Mouse (Mus musculus): ENCODE results near the gene Foxi2. TPM values are rescaled to one million over a fixed set of nuclear protein-coding genes. Genes with fewer than 3 reads are reported as not detected.

Gene Foxi2
- total and polyA plus RNA-seq, 3 experiments = not detected

GRCm38 (mm10) chr7:135392949-135393542 lies 17.1 kb upstream of the Foxi2 start:
- WGBS = 41% methylated on average over 5 of the region's 5 CpGs
- no peak overlapping the region for H3K27ac ChIP-seq
- TF ChIP-seq CTCF (IDR thresholded peaks at IDR 0.05) = no peak
- no peak for TF ChIP-seq EP300 (IDR thresholded peaks at IDR 0.05; ENCODE audit: insufficient read depth, low read depth, low read length)
- no peak for TF ChIP-seq POLR2A (IDR thresholded peaks at IDR 0.05; ENCODE audit: insufficient read depth, low read depth, low read length)

GRCm38 (mm10) chr7:135394436-135394835 lies 15.7 kb upstream of the Foxi2 start:
- intact Hi-C loops (cut with DNase I) = no loop called here
- WGBS = 85% methylated on average over 3 of the region's 3 CpGs

More at GRCm38 (mm10) chr7:135392949-135393542, 17.1 kb upstream of the Foxi2 start:
- H3K9ac ChIP-seq (ENCODE audit: low read depth, low read length) = no peak overlapping the region
- no peaks in the 10 kb centered on the region for H3K36me3 ChIP-seq (ENCODE audit: control insufficient read depth, insufficient read depth, low read length)
- no peak overlapping the region for H3K4me3 ChIP-seq
- intact Hi-C loops (cut with DNase I) = no loop called here
- no peaks in the 10 kb centered on the region for H3K27me3 ChIP-seq (ENCODE audit: control insufficient read depth, insufficient read depth, low read length)
- no peak for DNase-seq
- peaks cover 1% of the 10 kb centered on the region; the same call in 1 of the 2 replicates for H3K4me1 ChIP-seq (ENCODE audit: control insufficient read depth, insufficient read depth, low read length)
- H3K79me2 ChIP-seq (replicated peaks; ENCODE audit: control insufficient read depth, insufficient read depth, low read length) = no peaks in the 10 kb centered on the region

GRCm38 (mm10) chr7:135395242-135395641 lies 14.9 kb upstream of the Foxi2 start:
- Histone ChIP-seq H3K9ac (ENCODE audit: low read depth, low read length) (no peak overlapping the region), H3K36me3 (ENCODE audit: control insufficient read depth, insufficient read depth, low read length) (no peaks in the 10 kb centered on the region), H3K4me3 (no peak overlapping the region), H3K4me1 (ENCODE audit: control insufficient read depth, insufficient read depth, low read length) (peaks cover 1% of the 10 kb centered on the region; the same call in 1 of the 2 replicates), H3K27me3 (ENCODE audit: control insufficient read depth, insufficient read depth, low read length) (no peaks in the 10 kb centered on the region), H3K79me2 (replicated peaks; ENCODE audit: control insufficient read depth, insufficient read depth, low read length) (no peaks in the 10 kb centered on the region), H3K27ac (no peak overlapping the region)
- no peak for DNase-seq
- intact Hi-C loops (cut with DNase I) = no loop called here
- no peak for TF ChIP-seq EP300 (IDR thresholded peaks at IDR 0.05; ENCODE audit: insufficient read depth, low read depth, low read length)
- no peak for TF ChIP-seq POLR2A (IDR thresholded peaks at IDR 0.05; ENCODE audit: insufficient read depth, low read depth, low read length)
- no peak for TF ChIP-seq CTCF (IDR thresholded peaks at IDR 0.05)

More at GRCm38 (mm10) chr7:135394436-135394835, 15.7 kb upstream of the Foxi2 start:
- no peak for DNase-seq
- no peaks in the 10 kb centered on the region for H3K27me3 ChIP-seq (ENCODE audit: control insufficient read depth, insufficient read depth, low read length)
- H3K79me2 ChIP-seq (replicated peaks; ENCODE audit: control insufficient read depth, insufficient read depth, low read length) = no peaks in the 10 kb centered on the region
- H3K4me1 ChIP-seq (ENCODE audit: control insufficient read depth, insufficient read depth, low read length) = peaks cover 1% of the 10 kb centered on the region; the same call in 1 of the 2 replicates
- TF ChIP-seq CTCF (IDR thresholded peaks at IDR 0.05) = no peak
- no peak for TF ChIP-seq EP300 (IDR thresholded peaks at IDR 0.05; ENCODE audit: insufficient read depth, low read depth, low read length)
- TF ChIP-seq POLR2A (IDR thresholded peaks at IDR 0.05; ENCODE audit: insufficient read depth, low read depth, low read length) = no peak
- no peak overlapping the region for H3K27ac ChIP-seq
- H3K9ac ChIP-seq (ENCODE audit: low read depth, low read length) = no peak overlapping the region
- no peaks in the 10 kb centered on the region for H3K36me3 ChIP-seq (ENCODE audit: control insufficient read depth, insufficient read depth, low read length)
- H3K4me3 ChIP-seq = no peak overlapping the region

- H3K9ac ChIP-seq (ENCODE audit: low read depth, low read length) = no peak overlapping the region
- H3K27me3 ChIP-seq (ENCODE audit: control insufficient read depth, insufficient read depth, low read length) = no peaks in the 10 kb centered on the region
- no peak for TF ChIP-seq EP300 (IDR thresholded peaks at IDR 0.05; ENCODE audit: insufficient read depth, low read depth, low read length)
- no peak for TF ChIP-seq CTCF (IDR thresholded peaks at IDR 0.05)
- no peak for TF ChIP-seq POLR2A (IDR thresholded peaks at IDR 0.05; ENCODE audit: insufficient read depth, low read depth, low read length)
- H3K27ac ChIP-seq = no peak overlapping the region
- intact Hi-C loops (cut with DNase I) = no loop called here
- H3K79me2 ChIP-seq (replicated peaks; ENCODE audit: control insufficient read depth, insufficient read depth, low read length) = no peaks in the 10 kb centered on the region
- H3K4me3 ChIP-seq = no peak overlapping the region
- DNase-seq = no peak
- H3K4me1 ChIP-seq (ENCODE audit: control insufficient read depth, insufficient read depth, low read length) = peaks cover 1% of the 10 kb centered on the region; the same call in 1 of the 2 replicates
- H3K36me3 ChIP-seq (ENCODE audit: control insufficient read depth, insufficient read depth, low read length) = no peaks in the 10 kb centered on the region
- WGBS = 64% methylated on average over 6 of the region's 6 CpGs
Observed at GRCm38 (mm10) chr7:135397096-135397495, 13.0 kb upstream of the Foxi2 start.

GRCm38 (mm10) chr7:135397874-135398273 lies 12.2 kb upstream of the Foxi2 start:
- WGBS = 5% methylated on average over 5 of the region's 5 CpGs
- Histone ChIP-seq H3K27ac (no peak overlapping the region), H3K4me1 (ENCODE audit: control insufficient read depth, insufficient read depth, low read length) (peaks cover 1% of the 10 kb centered on the region; the same call in 1 of the 2 replicates), H3K27me3 (ENCODE audit: control insufficient read depth, insufficient read depth, low read length) (no peaks in the 10 kb centered on the region), H3K4me3 (no peak overlapping the region), H3K9ac (ENCODE audit: low read depth, low read length) (no peak overlapping the region), H3K36me3 (ENCODE audit: control insufficient read depth, insufficient read depth, low read length) (no peaks in the 10 kb centered on the region), H3K79me2 (replicated peaks; ENCODE audit: control insufficient read depth, insufficient read depth, low read length) (no peaks in the 10 kb centered on the region)
- intact Hi-C loops (cut with DNase I) = no loop called here
- DNase-seq = no peak
- TF ChIP-seq EP300 (IDR thresholded peaks at IDR 0.05; ENCODE audit: insufficient read depth, low read depth, low read length) (no peak), CTCF (IDR thresholded peaks at IDR 0.05) (no peak)

GRCm38 (mm10) chr7:135403416-135403815 lies 6.7 kb upstream of the Foxi2 start:
- 8% methylated on average over 5 of the region's 5 CpGs for WGBS
- Histone ChIP-seq H3K27me3 (ENCODE audit: control insufficient read depth, insufficient read depth, low read length) (no peaks in the 10 kb centered on the region), H3K27ac (no peak overlapping the region), H3K4me3 (no peak overlapping the region), H3K36me3 (ENCODE audit: control insufficient read depth, insufficient read depth, low read length) (no peaks in the 10 kb centered on the region), H3K9ac (ENCODE audit: low read depth, low read length) (no peak overlapping the region), H3K4me1 (ENCODE audit: control insufficient read depth, insufficient read depth, low read length) (no peaks in the 10 kb centered on the region), H3K79me2 (replicated peaks; ENCODE audit: control insufficient read depth, insufficient read depth, low read length) (no peaks in the 10 kb centered on the region)
- TF ChIP-seq CTCF (IDR thresholded peaks at IDR 0.05) (peak; percentile 87), POLR2A (IDR thresholded peaks at IDR 0.05; ENCODE audit: insufficient read depth, low read depth, low read length) (no peak), EP300 (IDR thresholded peaks at IDR 0.05; ENCODE audit: insufficient read depth, low read depth, low read length) (no peak)
- DNase-seq = peak; percentile 29
- intact Hi-C loops (cut with DNase I) = loop anchor here (1.0 to 5.0 kb wide), 3 partner anchors 62 to 229 kb away; no protein-coding TSS in a partner anchor
